Mouse (Mus musculus): ENCODE measurements at regions not wholly inside any gene's neighbourhood (a gene's known extent, or its start where the extent isn't known, plus 50 kb on each side); places are given as distances from the start of the nearest gene placed in this dataset.
A peak's percentile ranks its signal among the peaks of the same experiment; 100 is the strongest.

GRCm38 (mm10) chr8:126538136-126538535 lies 55.6 kb downstream of the Irf2bp2 start:
- Histone ChIP-seq H3K4me3 (replicated peaks) (no peak overlapping the region), H3K27ac (peak overlapping the region; percentile 97), H3K4me1 (peaks cover 54% of the 10 kb centered on the region), H3K9me3 (no peaks in the 10 kb centered on the region), H3K36me3 (replicated peaks) (no peaks in the 10 kb centered on the region), H3K27me3 (no peaks in the 10 kb centered on the region), H3K9ac (peak overlapping the region; percentile 38), H3K4me2 (peak overlapping the region; percentile 42)
- no peak; the same call in 1 of the 2 replicates for ATAC-seq (ENCODE audit: low FRiP score)
- 16% methylated on average over 3 of the region's 3 CpGs for WGBS

GRCm38 (mm10) chr8:126536928-126537618 lies 56.7 kb downstream of the Irf2bp2 start:
- 12% methylated on average over 6 of the region's 6 CpGs for WGBS
- peak; percentile 69 for ATAC-seq (ENCODE audit: low FRiP score)
- H3K9ac ChIP-seq: 0 out of 2 replicates have a peak overlapping the region, but pooled peaks have one; percentile 29

DNA sequence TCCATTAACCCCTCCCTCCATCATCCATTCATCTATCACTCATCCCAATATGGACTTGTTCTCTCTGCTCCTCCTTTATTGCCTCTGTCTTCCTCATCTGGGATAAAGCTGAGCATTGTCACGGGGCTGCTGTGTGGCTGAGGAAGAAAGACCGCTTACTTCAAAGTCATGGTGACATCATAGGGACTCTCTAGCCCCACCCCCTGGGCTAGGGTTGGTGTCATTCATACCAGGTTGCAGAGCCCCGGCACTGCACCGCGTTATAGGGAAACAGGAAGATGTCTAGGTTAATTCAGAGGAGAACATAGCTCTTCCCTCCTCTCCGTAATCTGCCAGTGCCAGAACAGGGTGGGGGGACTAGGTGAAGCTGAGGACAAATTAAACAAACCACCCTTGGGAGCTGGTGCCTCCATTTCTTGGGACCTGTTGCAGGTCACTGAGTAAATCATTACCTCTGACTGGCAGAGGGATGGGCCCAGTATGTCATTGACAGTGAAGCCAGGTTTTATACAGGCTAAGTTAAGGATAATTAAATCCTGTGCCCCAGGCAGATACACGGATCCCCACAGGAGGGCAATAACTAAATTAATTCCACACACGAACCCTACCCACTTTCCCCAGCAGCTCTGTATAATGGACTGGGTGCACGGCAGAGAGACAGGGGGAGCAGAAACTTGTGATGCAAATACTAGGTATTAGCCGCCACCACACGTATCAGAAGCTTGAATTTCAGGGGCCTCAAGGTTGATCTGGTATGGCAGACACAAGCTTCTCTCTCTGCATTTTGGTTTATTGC lies 57.5 kb downstream of the Irf2bp2 start:
- peak overlapping the region; percentile 42 for H3K4me2 ChIP-seq
- peak overlapping the region; percentile 97 for H3K27ac ChIP-seq
- ATAC-seq (ENCODE audit: low FRiP score): 0 out of 2 replicates have a peak, but pooled peaks have one; percentile 5
- no peaks in the 10 kb centered on the region for H3K9me3 ChIP-seq
- WGBS: 16% methylated on average over 11 of the region's 11 CpGs
- no peaks in the 10 kb centered on the region for H3K27me3 ChIP-seq
- H3K36me3 ChIP-seq (replicated peaks): no peaks in the 10 kb centered on the region
- H3K4me3 ChIP-seq (replicated peaks): no peak overlapping the region
- 0 out of 2 replicates have a peak overlapping the region, but pooled peaks have one; percentile 29 for H3K9ac ChIP-seq
- H3K4me1 ChIP-seq: peaks cover 59% of the 10 kb centered on the region

More at GRCm38 (mm10) chr8:126536928-126537618, 56.7 kb downstream of the Irf2bp2 start:
- Histone ChIP-seq H3K36me3 (replicated peaks) (no peaks in the 10 kb centered on the region), H3K27ac (peak overlapping the region; percentile 97), H3K4me1 (peaks cover 59% of the 10 kb centered on the region), H3K27me3 (no peaks in the 10 kb centered on the region), H3K4me3 (replicated peaks) (no peak overlapping the region), H3K9me3 (no peaks in the 10 kb centered on the region), H3K4me2 (peak overlapping the region; percentile 42)

DNA sequence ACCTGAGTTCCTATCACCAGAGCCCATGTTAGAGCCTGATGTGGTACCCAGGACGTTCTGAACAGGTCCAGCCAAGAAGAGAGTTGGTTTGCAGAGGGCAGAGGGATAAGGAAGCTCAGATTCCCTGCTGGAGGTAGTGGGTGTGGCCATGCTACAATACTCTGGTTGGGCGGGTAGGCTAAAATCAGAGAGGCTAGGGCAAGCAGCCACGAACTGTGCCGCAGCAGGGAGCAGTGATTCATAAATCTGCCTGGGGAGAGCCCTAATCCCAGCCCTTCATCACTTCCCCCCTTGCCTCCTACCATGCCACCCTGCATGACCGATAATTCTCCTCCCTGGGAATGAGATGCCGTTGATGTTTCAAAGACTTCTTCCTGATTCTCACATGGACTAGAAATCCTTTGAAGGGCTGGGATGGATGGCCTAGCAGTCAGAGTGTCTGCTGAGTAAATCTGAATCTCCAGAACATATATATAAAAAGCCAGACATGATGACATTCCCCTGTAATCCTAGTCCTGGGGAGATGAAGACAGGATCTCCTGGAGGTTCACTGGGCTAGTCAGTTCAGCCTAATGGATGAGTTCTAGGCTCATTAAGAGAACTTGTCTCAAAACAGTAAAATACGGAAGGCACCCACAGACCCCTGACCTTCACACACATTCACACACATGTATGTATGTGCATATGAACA lies 57.6 kb upstream of the Tarbp1 start:
- Histone ChIP-seq H3K27me3 (peaks cover 3% of the 10 kb centered on the region; the same call in 1 of the 2 replicates), H3K9ac (no peak overlapping the region), H3K4me1 (peaks cover 32% of the 10 kb centered on the region), H3K4me2 (no peak overlapping the region), H3K27ac (no peak overlapping the region), H3K4me3 (replicated peaks) (no peak overlapping the region), H3K9me3 (no peaks in the 10 kb centered on the region), H3K36me3 (replicated peaks) (no peaks in the 10 kb centered on the region)
- ATAC-seq (ENCODE audit: low FRiP score): no peak
- WGBS: 47% methylated on average over 7 of the region's 7 CpGs

DNA sequence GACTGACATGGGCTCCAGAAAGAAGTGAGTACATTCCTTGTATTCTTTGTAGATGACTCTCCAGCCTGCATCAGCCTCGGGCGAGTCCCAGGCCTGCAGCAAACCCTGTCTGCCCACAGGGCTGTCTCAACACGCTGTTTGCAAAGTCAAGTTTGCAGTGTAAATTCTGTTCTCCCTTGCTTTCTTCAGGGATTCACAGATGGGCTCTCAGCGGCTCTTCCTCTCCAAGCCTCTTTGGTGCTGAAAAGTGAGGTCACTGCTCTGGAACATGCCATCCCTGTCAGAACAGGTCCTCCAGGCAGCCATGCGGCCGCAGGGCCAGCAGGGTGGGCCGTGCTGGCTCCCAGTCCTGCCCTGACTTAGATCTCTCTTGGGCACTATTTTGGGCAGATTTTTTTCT lies 56.6 kb upstream of the Tarbp1 start:
- 89% methylated on average over 7 of the region's 7 CpGs for WGBS
- Histone ChIP-seq H3K4me2 (no peak overlapping the region), H3K4me3 (replicated peaks) (no peak overlapping the region), H3K36me3 (replicated peaks) (no peaks in the 10 kb centered on the region), H3K9ac (no peak overlapping the region), H3K27ac (no peak overlapping the region), H3K9me3 (no peaks in the 10 kb centered on the region), H3K4me1 (peaks cover 22% of the 10 kb centered on the region), H3K27me3 (peaks cover 3% of the 10 kb centered on the region; the same call in 1 of the 2 replicates)
- no peak for ATAC-seq (ENCODE audit: low FRiP score)

DNA sequence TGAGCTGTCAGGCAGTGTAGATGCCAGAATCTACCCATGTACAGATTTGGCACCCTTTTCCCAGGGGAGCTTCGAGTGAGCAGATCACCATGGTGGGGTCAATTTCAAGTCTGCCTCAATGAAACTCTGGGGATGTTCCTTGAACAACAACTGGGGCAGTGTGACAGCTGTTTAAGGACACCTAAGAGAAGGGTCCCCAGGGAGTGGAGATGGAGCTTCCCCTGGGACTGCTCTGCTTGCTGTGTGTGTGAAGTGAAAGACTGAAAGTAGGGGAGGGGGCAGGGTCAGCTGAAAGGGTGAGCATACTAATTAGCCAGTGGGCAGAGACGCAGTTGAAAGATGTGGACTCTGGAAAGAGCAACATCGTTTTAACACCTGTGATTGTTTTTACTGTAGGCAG lies 54.5 kb upstream of the Tarbp1 start:
- H3K27me3 ChIP-seq: peaks cover 3% of the 10 kb centered on the region; the same call in 1 of the 2 replicates
- peaks cover 14% of the 10 kb centered on the region for H3K4me1 ChIP-seq
- no peaks in the 10 kb centered on the region for H3K36me3 ChIP-seq (replicated peaks)
- H3K9me3 ChIP-seq: no peaks in the 10 kb centered on the region
- H3K9ac ChIP-seq: no peak overlapping the region
- no peak for ATAC-seq (ENCODE audit: low FRiP score)
- 43% methylated on average over 3 of the region's 3 CpGs for WGBS
- H3K27ac ChIP-seq: no peak overlapping the region
- H3K4me3 ChIP-seq (replicated peaks): no peak overlapping the region
- H3K4me2 ChIP-seq: no peak overlapping the region

DNA sequence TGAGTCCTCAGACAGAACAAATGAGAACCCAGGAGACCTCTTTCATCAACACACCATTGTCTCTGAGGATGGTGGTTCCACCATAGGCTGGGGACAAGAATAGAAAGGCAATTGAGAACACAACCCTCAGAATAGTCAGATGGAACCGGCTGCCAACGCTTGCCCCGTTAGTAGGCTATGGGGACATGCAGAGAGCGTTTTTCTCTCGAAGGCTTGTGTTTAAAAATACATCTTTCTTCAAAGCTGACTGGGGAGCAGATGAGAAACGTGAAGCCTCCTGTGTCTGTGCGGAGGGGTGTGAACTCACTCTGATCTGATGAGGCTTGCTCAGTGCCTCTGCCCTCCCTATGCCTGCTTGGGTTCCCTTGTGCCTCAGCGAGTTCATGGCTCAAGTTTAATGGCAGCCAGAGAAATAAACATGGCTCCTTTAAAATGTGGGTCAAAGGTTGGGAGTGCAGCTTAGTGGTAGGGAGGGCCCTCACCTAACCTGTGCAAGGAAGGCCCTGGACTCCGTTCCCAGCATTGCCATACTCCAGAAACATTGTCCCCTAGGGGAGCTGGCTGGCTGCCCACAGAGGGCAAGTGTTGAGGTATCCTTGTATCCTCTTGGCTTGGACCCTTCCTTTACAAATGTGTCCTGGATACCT lies 53.7 kb upstream of the Tarbp1 start:
- Histone ChIP-seq H3K36me3 (replicated peaks) (no peaks in the 10 kb centered on the region), H3K27me3 (peaks cover 3% of the 10 kb centered on the region; the same call in 1 of the 2 replicates), H3K4me1 (peaks cover 14% of the 10 kb centered on the region), H3K9me3 (no peaks in the 10 kb centered on the region), H3K4me3 (replicated peaks) (no peak overlapping the region), H3K4me2 (no peak overlapping the region), H3K9ac (no peak overlapping the region), H3K27ac (no peak overlapping the region)
- ATAC-seq (ENCODE audit: low FRiP score): no peak
- WGBS: 78% methylated on average over 9 of the region's 9 CpGs

- Histone ChIP-seq H3K4me3 (replicated peaks) (no peak overlapping the region), H3K9ac (no peak overlapping the region), H3K4me1 (peaks cover 9% of the 10 kb centered on the region), H3K27ac (no peak overlapping the region), H3K4me2 (no peak overlapping the region), H3K27me3 (peaks cover 3% of the 10 kb centered on the region; the same call in 1 of the 2 replicates), H3K36me3 (replicated peaks) (no peaks in the 10 kb centered on the region), H3K9me3 (no peaks in the 10 kb centered on the region)
- 68% methylated on average over 14 of the region's 14 CpGs for WGBS
- ATAC-seq (ENCODE audit: low FRiP score): no peak
Measured at GRCm38 (mm10) chr8:126526864-126527571, 52.2 kb upstream of the Tarbp1 start.

DNA sequence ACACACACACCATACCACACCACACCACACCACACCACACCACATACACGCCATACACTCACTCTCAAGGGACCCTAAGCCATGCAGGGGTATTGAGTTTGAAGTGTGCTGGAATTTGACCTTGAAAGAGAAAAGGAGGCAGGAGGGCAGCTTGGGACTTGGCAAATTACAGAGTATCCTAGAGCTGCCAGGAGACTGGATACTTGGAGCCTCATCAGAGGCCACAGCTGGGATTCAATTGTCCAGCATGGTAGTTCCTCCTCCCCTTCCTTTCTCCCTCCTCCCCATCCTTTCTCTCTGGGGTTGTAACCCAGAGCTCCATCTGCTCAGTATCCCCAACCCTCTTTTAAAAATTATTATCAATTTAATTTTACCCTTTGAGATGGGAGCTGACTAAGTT lies 50.7 kb upstream of the Tarbp1 start:
- no peak for ATAC-seq (ENCODE audit: low FRiP score)

More for the DNA sequence above, 50.7 kb upstream of the Tarbp1 start:
- WGBS: 86% methylated on average over 1 of the region's 1 CpGs
- no peak overlapping the region for H3K27ac ChIP-seq
- no peak overlapping the region for H3K9ac ChIP-seq
- no peak overlapping the region for H3K4me3 ChIP-seq (replicated peaks)
- H3K4me1 ChIP-seq: peaks cover 9% of the 10 kb centered on the region
- peaks cover under 1% of the 10 kb centered on the region; the same call in 1 of the 2 replicates for H3K27me3 ChIP-seq
- no peak overlapping the region for H3K4me2 ChIP-seq
- H3K36me3 ChIP-seq (replicated peaks): no peaks in the 10 kb centered on the region
- no peaks in the 10 kb centered on the region for H3K9me3 ChIP-seq

All from forebrain, embryonic 12.5 days (tissue).